Mouse (Mus musculus): Measurements from ENCODE around the gene Zfp931.
A peak's percentile ranks its signal among the peaks of the same experiment; 100 is the strongest.
"Not testable (repeated sequence)": the region's sequence is repeated elsewhere in the genome, so short reads cannot be mapped to it uniquely, and the experiment has no call there.

Gene Zfp931

GRCm38 (mm10) chr2:178078166-178078717, at the start of gene Zfp931:
Gene Zfp931 (minus strand): TSS chr2:178078476.
- DNase-seq (ENCODE audit: low read depth, low spot score): not testable (repeated sequence)

- no peak for DNase-seq (ENCODE audit: low read depth, low spot score)
Observed at GRCm38 (mm10) chr2:178126041-178126820, 48.0 kb upstream of the Zfp931 start.

GRCm38 (mm10) chr2:178125427-178125826, 47.2 kb upstream of the Zfp931 start:
- no peak for DNase-seq (ENCODE audit: low read depth, low spot score)

GRCm38 (mm10) chr2:178123466-178123865, 45.2 kb upstream of the Zfp931 start:
- DNase-seq (ENCODE audit: low read depth, low spot score): no peak

- DNase-seq (ENCODE audit: low read depth, low spot score): no peak
Observed at GRCm38 (mm10) chr2:178121946-178122665, 43.8 kb upstream of the Zfp931 start.

GRCm38 (mm10) chr2:178121375-178121688, 43.1 kb upstream of the Zfp931 start:
- DNase-seq (ENCODE audit: low read depth, low spot score): no peak

GRCm38 (mm10) chr2:178120651-178121374, 42.5 kb upstream of the Zfp931 start:
- no peak for DNase-seq (ENCODE audit: low read depth, low spot score)

GRCm38 (mm10) chr2:178120356-178120645, 42.0 kb upstream of the Zfp931 start:
- DNase-seq (ENCODE audit: low read depth, low spot score): no peak

GRCm38 (mm10) chr2:178119561-178120355, 41.5 kb upstream of the Zfp931 start:
- no peak for DNase-seq (ENCODE audit: low read depth, low spot score)

GRCm38 (mm10) chr2:178118801-178119560, 40.7 kb upstream of the Zfp931 start, which contains the start of gene Phactr3:
Gene Phactr3 (plus strand): TSS chr2:178118975.
- no peak for DNase-seq (ENCODE audit: low read depth, low spot score)

- peak; percentile 15 for DNase-seq (ENCODE audit: low read depth, low spot score)
Observed at GRCm38 (mm10) chr2:178117946-178118345, 39.7 kb upstream of the Zfp931 start.

- no peak for DNase-seq (ENCODE audit: low read depth, low spot score)
Observed at GRCm38 (mm10) chr2:178101957-178102356, 23.7 kb upstream of the Zfp931 start.

- no peak for DNase-seq (ENCODE audit: low read depth, low spot score)
Observed at GRCm38 (mm10) chr2:178098021-178098420, 19.7 kb upstream of the Zfp931 start.

- no peak for DNase-seq (ENCODE audit: low read depth, low spot score)
Observed at GRCm38 (mm10) chr2:178089586-178089985, 11.3 kb upstream of the Zfp931 start.

- peak; percentile 10 for DNase-seq (ENCODE audit: low read depth, low spot score)
Observed at GRCm38 (mm10) chr2:178058195-178058594, 20.1 kb downstream of the Zfp931 start.

- not testable (repeated sequence) for DNase-seq (ENCODE audit: low read depth, low spot score)
Observed at GRCm38 (mm10) chr2:178027601-178028000, 50.7 kb downstream of the Zfp931 start.

- DNase-seq (ENCODE audit: low read depth, low spot score): not testable (repeated sequence)
Observed at GRCm38 (mm10) chr2:178023861-178024260, 54.4 kb downstream of the Zfp931 start.

GRCm38 (mm10) chr2:178023011-178023611, 55.2 kb downstream of the Zfp931 start, which contains the start of gene Zfp971:
Gene Zfp971 (plus strand): TSS chr2:178023284.
- DNase-seq (ENCODE audit: low read depth, low spot score): peak; percentile 11

GRCm38 (mm10) chr2:178020773-178021172, 57.5 kb downstream of the Zfp931 start:
- peak; percentile 34 for DNase-seq (ENCODE audit: low read depth, low spot score)

- DNase-seq (ENCODE audit: low read depth, low spot score): not testable (repeated sequence)
Observed at GRCm38 (mm10) chr2:178019486-178019885, 58.8 kb downstream of the Zfp931 start.
